Mouse (Mus musculus) duodenum, adult 2 months (tissue): Measurements from ENCODE around the gene Tgfb1. TPM values are rescaled to one million over a fixed set of nuclear protein-coding genes. Genes with fewer than 3 reads are reported as not detected.

Experiments
- polyA plus RNA-seq: library from polyadenylated mRNA; depleted of rRNA; stranded (reverse); fragments of >200 nt; gene quantifications from 2 replicates; pipeline ENCODE4 v1.2.3, GENCODE M21; 2012; ENCODE audit warnings: low replicate concordance; rRNA removed

Tgfb1 gene
- 16.8 and 27.4 TPM in 2 replicates for polyA plus RNA-seq

DNA sequence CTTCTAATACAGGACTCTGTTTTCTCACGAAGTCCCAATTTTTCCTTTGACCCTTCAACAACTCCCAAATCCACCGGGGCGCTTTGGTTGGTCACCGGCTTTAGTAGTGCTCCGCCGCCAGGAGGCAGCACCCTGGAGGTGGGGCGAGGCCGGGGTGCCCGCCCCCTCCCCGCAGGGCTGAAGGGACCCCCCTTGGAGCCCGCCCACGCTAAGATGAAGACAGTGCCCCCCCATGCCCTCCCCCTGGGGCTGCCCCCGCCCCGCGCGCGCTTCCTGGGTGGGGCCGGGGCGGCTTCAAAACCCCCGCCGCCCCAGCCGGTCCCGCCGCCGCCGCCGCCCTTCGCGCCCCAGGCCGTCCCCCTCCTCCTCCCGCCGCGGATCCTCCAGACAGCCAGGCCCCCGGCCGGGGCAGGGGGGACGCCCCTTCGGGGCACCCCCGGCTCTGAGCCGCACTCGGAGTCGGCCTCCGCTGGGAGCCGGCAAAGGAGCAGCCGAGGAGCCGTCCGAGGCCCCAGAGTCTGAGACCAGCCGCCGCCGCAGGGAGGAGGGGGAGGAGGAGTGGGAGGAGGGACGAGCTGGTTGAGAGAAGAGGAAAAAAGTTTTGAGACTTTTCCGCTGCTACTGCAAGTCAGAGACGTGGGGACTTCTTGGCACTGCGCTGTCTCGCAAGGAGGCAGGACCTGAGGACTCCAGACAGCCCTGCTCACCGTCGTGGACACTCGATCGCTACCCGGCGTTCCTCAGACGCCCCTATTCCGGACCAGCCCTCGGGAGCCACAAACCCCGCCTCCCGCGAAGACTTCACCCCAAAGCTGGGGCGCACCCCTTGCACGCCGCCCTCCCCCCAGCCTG, at the start of gene Tgfb1:
Gene Tgfb1, plus strand, starts transcription at position 323 of the 852 bp plus-strand sequence.

DNA sequence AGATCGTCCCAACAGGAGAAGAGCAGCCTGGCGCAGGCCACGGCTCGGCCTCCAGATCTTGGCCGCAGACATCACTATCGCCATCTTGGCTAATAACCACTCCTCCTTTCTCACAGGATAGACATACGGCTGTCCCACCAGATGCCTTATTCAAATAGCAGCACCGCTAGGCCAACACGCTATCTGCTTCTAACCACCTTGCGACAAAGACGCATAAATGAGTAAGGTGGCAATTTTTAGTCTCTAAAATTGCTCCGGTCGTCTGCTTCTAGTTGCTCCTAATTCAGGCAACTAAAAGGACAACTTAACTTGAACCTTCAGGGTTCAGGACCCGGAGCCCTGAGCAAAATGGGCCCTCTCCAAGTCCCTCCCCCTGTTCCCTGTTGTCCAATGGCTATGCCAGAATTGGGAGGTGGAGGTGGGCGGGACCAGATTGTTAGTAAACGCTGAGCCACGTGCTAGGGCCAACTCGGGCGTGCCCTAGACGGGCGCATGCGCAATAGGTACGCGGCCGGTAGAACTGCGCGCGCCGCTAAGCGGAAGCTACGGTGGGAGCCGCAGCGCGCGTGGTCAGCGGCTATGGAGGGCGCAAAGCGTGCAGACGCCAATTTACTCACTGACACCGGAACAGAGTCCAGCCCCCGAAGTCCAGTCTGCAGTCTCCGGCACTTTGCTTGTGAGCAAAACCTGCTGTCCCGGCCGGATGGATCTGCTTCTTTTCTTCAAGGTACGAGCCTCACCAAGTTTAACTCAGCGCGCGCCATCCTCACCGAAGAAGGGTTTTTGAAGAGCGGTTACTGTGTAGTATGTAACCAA, 27.9 kb upstream of the Tgfb1 start, which contains the start of the genes Bckdha and Exosc5:
Gene Bckdha, minus strand, starts transcription at position 325 of the 816 bp plus-strand sequence.
Gene Exosc5, plus strand, starts transcription at position 508 of the 816 bp plus-strand sequence.

DNA sequence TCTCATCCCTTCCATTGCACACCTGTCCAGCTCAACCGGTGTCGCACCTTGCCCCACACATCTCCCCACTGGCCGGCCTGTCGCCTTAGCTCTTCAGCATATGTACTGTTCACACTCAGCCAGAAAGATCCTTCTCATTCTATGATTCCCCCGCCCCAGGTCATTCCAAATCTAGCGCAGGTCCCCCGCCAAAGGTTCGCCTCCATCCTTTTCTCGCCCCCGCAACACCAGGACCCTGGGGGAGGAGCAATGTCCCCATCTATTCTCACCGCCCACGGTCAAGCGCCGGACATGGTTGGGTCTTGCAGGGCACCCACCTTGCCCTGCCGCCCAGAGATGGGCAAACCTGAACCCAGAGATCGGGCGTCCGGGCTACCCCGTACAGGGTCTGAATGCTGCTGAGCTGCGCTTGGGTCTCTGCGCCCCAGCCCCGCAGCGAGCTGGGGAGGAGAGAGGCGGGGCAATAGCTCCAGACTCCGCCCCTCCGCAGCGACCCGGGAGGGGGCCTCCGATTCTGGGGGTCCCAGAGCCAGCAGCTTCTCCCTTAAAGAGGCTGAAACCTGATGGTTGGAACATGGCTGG, 12.0 kb upstream of the Tgfb1 start, which contains the start of gene Tmem91:
Gene Tmem91, minus strand, starts transcription at position 448 of the 582 bp plus-strand sequence.

DNA sequence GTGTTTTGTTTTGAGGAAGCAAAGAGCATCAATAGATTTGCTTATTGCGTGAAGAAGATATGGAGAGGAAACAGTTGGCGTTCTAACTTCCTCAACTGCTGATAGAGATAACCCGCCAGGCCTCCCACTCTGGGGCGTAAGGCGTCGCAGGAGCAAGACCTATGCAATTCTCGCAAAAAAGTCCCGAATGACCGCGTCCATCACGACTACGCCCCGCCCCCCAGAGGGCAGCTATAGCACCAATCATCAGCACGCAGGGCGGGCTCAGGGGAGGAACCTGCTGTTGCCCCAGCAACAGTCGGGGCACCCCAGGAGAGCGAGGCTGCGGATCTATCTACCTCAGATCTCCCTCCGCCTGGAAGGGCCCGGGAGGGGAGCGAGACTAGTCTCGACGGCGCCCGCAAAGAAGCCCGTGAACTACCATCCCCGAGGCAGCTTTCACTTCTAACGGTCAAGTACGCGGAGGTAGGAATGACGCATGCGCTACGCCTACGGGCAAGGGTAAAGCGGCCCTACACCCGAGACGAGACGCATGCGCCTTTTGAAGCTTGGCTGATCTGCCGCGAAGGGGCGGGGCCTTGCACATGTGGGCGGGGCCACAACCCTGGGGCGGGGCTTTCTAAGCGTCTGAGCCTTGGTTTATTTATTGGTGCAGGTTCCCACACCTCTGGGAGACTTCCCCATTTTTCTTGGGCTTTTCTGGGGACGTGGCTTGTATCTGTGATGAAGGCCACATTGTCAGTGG, 6.1 kb upstream of the Tgfb1 start, which contains the start of gene B9d2:
Gene B9d2, plus strand, starts transcription at position 267 of the 745 bp plus-strand sequence.

DNA sequence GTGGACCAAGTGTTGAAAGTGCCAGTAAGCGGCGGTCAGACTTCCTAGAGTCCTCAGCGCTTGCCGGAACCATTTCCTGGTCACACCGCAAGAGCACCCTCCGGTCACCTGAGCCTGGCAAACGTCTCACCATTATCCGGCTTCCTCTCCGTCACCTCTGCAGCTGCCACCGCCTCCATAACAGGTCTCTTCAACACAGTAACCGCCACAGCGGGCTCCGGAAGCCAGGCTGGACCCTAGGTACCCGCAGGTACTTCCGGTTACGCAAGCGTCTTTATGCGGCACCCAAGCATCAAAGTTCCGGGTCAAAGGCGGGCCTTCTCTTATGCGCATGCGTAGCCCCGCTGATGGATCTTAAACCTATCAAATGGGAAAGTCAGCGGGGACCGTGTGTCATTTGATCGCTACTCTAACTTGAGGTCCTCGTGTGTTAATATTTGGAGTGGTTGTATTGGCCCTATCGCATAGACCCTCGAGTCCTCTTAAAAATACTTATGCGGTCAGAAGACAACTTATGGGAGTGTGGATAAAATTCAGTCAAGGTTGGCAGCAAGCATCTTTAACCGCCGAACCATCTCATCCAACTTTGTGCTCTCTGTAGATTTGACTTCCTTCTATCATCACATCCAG, 32.1 kb downstream of the Tgfb1 start, which contains the start of gene Ccdc97:
Gene Ccdc97, minus strand, starts transcription at position 301 of the 630 bp plus-strand sequence.

Other genes starting within 250 kb of the Tgfb1 start
- 97.6 and 182 TPM in 2 replicates for gene Ceacam1, start 209.4 kb upstream of the Tgfb1 start, polyA plus RNA-seq
- 0.36 and 0.39 TPM in 2 replicates for gene Ceacam2, start 147.1 kb upstream of the Tgfb1 start, polyA plus RNA-seq
- 16.9 and 32.4 TPM in 2 replicates for gene Erich4, start 71.1 kb upstream of the Tgfb1 start, polyA plus RNA-seq
- gene Dmac2, start 67.6 kb upstream of the Tgfb1 start, polyA plus RNA-seq: 100 and 111 TPM in 2 replicates
- 7.3 and 9.2 TPM in 2 replicates for gene B3gnt8, start 60.3 kb upstream of the Tgfb1 start, polyA plus RNA-seq
- 116 and 127 TPM in 2 replicates for gene Bckdha, start 28.0 kb upstream of the Tgfb1 start, polyA plus RNA-seq
- gene Exosc5, start 27.8 kb upstream of the Tgfb1 start, polyA plus RNA-seq: 73.1 and 77.3 TPM in 2 replicates
- gene Tmem91, start 11.8 kb upstream of the Tgfb1 start, polyA plus RNA-seq: 0.62 TPM in 1 of 2 replicates, not detected in the other
- 24.5 and 29.9 TPM in 2 replicates for gene B9d2, start 6.2 kb upstream of the Tgfb1 start, polyA plus RNA-seq
- 53.5 and 61.7 TPM in 2 replicates for gene Ccdc97, start 32.1 kb downstream of the Tgfb1 start, polyA plus RNA-seq
- 29.2 and 43.5 TPM in 2 replicates for gene Hnrnpul1, start 67.8 kb downstream of the Tgfb1 start, polyA plus RNA-seq
- 10.8 and 14.9 TPM in 2 replicates for gene Axl, start 101.7 kb downstream of the Tgfb1 start, polyA plus RNA-seq
- gene Cyp2s1, start 129.9 kb downstream of the Tgfb1 start, polyA plus RNA-seq: 58.2 and 77.3 TPM in 2 replicates
- gene Cyp2b10, start 210.6 kb downstream of the Tgfb1 start, polyA plus RNA-seq: 111 and 169 TPM in 2 replicates